Mouse (Mus musculus): ENCODE measurements around the gene Atp13a3. TPM values are rescaled to one million over a fixed set of nuclear protein-coding genes. Genes with fewer than 3 reads are reported as not detected.
"Not testable (repeated sequence)": the region's sequence is repeated elsewhere in the genome, so short reads cannot be mapped to it uniquely, and the experiment has no call there.

Atp13a3 gene
- 22.0 and 23.9 TPM in 2 replicates for polyA plus RNA-seq (2015; fragmentation: Nextera tagmentation; extraction: Ambion mirVana)

DNA sequence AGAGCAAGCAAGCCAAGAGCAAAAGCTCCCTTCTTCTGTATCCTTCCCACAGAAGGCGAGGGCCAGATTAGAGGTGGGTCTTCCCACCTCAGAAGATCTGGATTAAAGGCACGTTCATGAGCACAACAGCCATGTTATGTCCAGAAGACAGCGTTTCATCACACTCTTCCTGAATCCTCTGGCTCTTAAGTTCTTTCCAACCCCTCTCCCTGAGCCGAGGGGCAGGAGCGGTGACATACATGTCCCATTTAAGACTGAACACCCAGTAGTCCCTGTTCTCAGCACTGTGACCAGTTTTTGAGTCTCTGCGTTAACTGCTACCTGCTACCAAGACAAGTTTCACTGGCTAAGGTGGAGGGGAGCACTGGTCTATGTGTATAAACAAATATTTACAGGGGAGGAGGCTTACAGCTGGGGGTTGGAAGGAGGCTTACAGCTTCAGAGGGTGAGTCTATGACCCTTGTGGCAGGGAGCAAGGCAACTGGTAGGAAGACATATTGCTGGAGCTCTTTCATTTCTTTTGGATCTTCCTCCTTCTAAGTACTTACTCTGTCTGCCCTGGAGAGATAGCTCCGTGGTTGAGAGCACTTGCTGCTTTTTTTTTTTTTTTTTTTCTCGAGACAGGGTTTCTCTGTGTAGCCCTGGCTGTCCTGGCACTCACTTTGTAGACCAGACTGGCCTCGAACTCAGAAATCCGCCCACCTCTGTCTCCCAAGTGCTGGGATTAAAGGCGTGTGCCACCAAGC, at the start of gene Atp13a3:
Atp13a3 (minus strand) TSS at position 51 of the 746 bp plus-strand sequence.
- no peak within 1 kb of the TSS for H3K4me2 ChIP-seq (replicated peaks; ENCODE audit: low read depth)
- no peaks in the 10 kb centered on the region for H3K36me3 ChIP-seq (ENCODE audit: control insufficient read depth, insufficient read depth)
- H3K27ac ChIP-seq (ENCODE audit: low read depth, low read length): no peak within 1 kb of the TSS
- no peaks in the 10 kb centered on the region for H3K27me3 ChIP-seq (replicated peaks; ENCODE audit: control insufficient read depth, insufficient read depth, low read length)
- no peak for ATAC-seq
- peaks cover 4% of the 10 kb centered on the region; the same call in 1 of the 2 replicates for H3K4me1 ChIP-seq (replicated peaks; ENCODE audit: control insufficient read depth, insufficient read depth, low read length)
- no peak within 1 kb of the TSS for H3K4me3 ChIP-seq (ENCODE audit: low read depth, low read length)
- 75% methylated on average over 11 of the region's 11 CpGs for WGBS
- no peak for TF ChIP-seq CTCF (IDR thresholded peaks at IDR 0.05; ENCODE audit: low read depth)
- H3K9me3 ChIP-seq (ENCODE audit: control insufficient read depth): no peaks in the 10 kb centered on the region
- no peak within 1 kb of the TSS for H3K9ac ChIP-seq (ENCODE audit: low read depth, low read length)

DNA sequence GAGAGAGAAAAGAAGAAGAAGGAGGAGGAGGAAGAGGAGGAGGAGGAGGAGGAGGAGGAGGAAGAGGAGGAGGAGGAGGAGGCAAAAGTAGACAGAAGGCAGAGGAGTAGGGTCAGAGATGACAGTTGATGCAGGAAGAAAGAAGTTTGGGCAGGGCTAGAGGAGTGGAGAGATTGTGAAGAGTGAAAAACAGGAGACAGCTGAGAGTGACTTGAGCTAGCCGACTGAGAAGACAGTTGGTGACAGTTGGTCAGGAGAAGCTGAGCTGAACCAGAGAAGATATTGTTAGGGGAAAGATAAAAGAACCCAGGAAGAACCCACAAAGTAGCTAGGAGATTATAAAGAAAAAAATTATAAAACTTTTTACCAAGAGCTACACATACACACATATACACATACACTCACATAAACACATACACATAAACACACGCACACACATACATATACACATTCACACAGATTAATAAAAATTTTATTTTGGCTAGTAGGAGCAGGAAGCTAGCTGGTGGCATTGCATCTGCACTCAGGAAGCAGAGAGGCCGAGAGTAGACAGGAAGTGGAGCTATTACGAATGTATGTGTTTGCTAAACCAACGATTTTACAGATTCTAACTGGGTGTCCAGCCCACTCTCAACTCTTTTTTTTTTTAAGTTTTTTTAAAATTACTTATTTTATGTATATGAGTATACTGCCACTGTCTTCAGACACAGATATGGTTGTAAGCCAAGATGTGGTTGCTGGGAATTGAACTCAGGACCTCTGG, 47.6 kb upstream of the Atp13a3 start:
- no peak for TF ChIP-seq CTCF (IDR thresholded peaks at IDR 0.05; ENCODE audit: low read depth)
- Histone ChIP-seq H3K36me3 (ENCODE audit: control insufficient read depth, insufficient read depth) (no peaks in the 10 kb centered on the region), H3K9ac (ENCODE audit: low read depth, low read length) (no peak overlapping the region), H3K27me3 (replicated peaks; ENCODE audit: control insufficient read depth, insufficient read depth, low read length) (no peaks in the 10 kb centered on the region), H3K4me3 (ENCODE audit: low read depth, low read length) (no peak overlapping the region), H3K27ac (ENCODE audit: low read depth, low read length) (no peak overlapping the region), H3K4me1 (replicated peaks; ENCODE audit: control insufficient read depth, insufficient read depth, low read length) (no peaks in the 10 kb centered on the region), H3K4me2 (replicated peaks; ENCODE audit: low read depth) (no peak overlapping the region), H3K9me3 (ENCODE audit: control insufficient read depth) (no peaks in the 10 kb centered on the region)
- WGBS: 46% methylated on average over 5 of the region's 5 CpGs
- no peak for ATAC-seq

DNA sequence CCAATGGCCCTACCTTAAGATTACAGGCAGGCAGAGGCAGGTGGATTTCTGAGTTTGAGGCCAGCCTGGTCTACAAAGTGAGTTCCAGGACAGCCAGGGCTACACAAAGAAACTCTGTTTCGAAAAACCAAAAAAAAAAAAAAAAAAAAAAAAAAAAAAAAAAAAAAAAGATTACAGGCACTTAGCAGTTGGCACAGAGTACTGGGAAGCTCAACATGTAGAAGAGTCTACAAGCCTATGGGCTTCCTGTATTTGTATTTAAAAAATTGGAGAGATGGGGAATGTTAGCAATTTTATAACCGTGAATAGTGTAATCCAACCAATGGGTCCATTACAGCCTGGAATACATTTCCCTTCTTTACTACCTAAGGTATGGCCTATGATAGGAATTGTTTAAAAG, 45.4 kb upstream of the Atp13a3 start:
- 97% methylated on average over 2 of the region's 2 CpGs for WGBS
- H3K4me3 ChIP-seq (ENCODE audit: low read depth, low read length); H3K9ac ChIP-seq (ENCODE audit: low read depth, low read length); ATAC-seq; H3K4me1 ChIP-seq (replicated peaks; ENCODE audit: control insufficient read depth, insufficient read depth, low read length); H3K27ac ChIP-seq (ENCODE audit: low read depth, low read length); H3K9me3 ChIP-seq (ENCODE audit: control insufficient read depth); H3K36me3 ChIP-seq (ENCODE audit: control insufficient read depth, insufficient read depth); H3K4me2 ChIP-seq (replicated peaks; ENCODE audit: low read depth); H3K27me3 ChIP-seq (replicated peaks; ENCODE audit: control insufficient read depth, insufficient read depth, low read length): not testable (repeated sequence)

DNA sequence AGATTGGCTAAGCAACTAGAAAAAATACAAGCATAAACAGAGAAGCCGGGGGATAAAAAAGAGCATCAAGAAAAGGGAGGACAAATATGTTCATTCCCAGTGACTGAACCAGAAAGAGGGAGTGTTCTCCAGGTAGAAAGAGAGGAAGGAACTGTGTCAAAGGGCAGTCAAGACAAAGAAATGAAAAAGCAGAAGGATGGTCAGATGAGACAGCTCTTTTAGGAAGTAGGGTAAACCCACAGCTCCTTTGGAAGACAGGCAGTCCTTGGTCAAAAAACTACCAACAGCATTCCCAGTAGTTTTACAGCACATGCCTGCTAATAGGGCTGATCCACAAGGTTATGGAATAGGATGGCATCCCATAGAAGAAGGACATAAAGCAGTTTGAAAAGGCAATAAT, 43.2 kb upstream of the Atp13a3 start:
- H3K4me1 ChIP-seq (replicated peaks; ENCODE audit: control insufficient read depth, insufficient read depth, low read length): no peaks in the 10 kb centered on the region
- H3K27ac ChIP-seq (ENCODE audit: low read depth, low read length): no peak overlapping the region
- no peaks in the 10 kb centered on the region for H3K27me3 ChIP-seq (replicated peaks; ENCODE audit: control insufficient read depth, insufficient read depth, low read length)
- WGBS: 78% methylated on average over 1 of the region's 1 CpGs
- H3K9ac ChIP-seq (ENCODE audit: low read depth, low read length): no peak overlapping the region
- H3K9me3 ChIP-seq (ENCODE audit: control insufficient read depth): no peaks in the 10 kb centered on the region
- no peak overlapping the region for H3K4me2 ChIP-seq (replicated peaks; ENCODE audit: low read depth)
- H3K36me3 ChIP-seq (ENCODE audit: control insufficient read depth, insufficient read depth): no peaks in the 10 kb centered on the region
- no peak for ATAC-seq
- TF ChIP-seq CTCF (IDR thresholded peaks at IDR 0.05; ENCODE audit: low read depth): no peak
- H3K4me3 ChIP-seq (ENCODE audit: low read depth, low read length): no peak overlapping the region

DNA sequence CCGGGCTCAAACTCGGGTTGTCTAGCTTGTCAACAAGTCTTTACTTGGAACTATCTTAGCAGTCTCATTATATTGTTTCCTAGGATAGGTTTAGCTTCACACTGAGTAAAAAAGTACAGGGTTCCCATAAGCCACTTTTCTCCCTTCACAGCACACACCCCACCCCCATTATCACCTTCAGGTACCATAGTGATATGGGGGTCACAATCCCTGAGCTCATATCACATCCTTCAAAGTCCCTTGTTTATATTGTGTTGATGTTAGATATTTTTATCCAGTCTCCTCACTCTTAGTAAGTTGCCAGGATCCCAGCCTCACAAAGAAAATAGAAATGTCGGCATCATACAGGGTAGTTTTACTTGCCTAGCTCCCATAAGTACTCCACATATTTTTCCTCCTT, 42.4 kb upstream of the Atp13a3 start:
- Histone ChIP-seq H3K4me3 (ENCODE audit: low read depth, low read length) (no peak overlapping the region), H3K27ac (ENCODE audit: low read depth, low read length) (no peak overlapping the region), H3K27me3 (replicated peaks; ENCODE audit: control insufficient read depth, insufficient read depth, low read length) (no peaks in the 10 kb centered on the region), H3K36me3 (ENCODE audit: control insufficient read depth, insufficient read depth) (no peaks in the 10 kb centered on the region), H3K9me3 (ENCODE audit: control insufficient read depth) (no peaks in the 10 kb centered on the region), H3K4me2 (replicated peaks; ENCODE audit: low read depth) (no peak overlapping the region), H3K9ac (ENCODE audit: low read depth, low read length) (no peak overlapping the region), H3K4me1 (replicated peaks; ENCODE audit: control insufficient read depth, insufficient read depth, low read length) (no peaks in the 10 kb centered on the region)
- WGBS: 80% methylated on average over 3 of the region's 3 CpGs
- TF ChIP-seq CTCF (IDR thresholded peaks at IDR 0.05; ENCODE audit: low read depth): no peak
- no peak for ATAC-seq

DNA sequence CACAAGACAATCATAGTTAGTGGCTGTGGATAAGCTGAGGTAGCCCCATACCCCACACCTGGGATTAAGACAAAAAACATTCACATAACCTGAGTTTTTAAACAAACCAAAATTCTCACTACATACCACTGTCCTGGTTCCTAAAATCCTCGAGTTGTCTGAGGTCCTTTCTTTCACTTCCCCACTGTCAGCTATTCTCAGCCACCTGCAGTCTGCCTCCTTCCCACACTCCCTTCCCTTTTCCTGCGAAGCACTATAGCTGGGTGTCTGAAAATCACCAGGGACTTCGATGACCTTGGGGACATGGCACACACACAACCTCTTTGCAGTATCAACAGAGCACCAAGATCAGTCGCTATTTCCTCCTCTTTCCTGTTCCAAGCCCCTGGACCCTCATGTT, 41.9 kb upstream of the Atp13a3 start:
- Histone ChIP-seq H3K36me3 (ENCODE audit: control insufficient read depth, insufficient read depth) (no peaks in the 10 kb centered on the region), H3K4me1 (replicated peaks; ENCODE audit: control insufficient read depth, insufficient read depth, low read length) (no peaks in the 10 kb centered on the region), H3K27me3 (replicated peaks; ENCODE audit: control insufficient read depth, insufficient read depth, low read length) (no peaks in the 10 kb centered on the region), H3K4me2 (replicated peaks; ENCODE audit: low read depth) (no peak overlapping the region), H3K27ac (ENCODE audit: low read depth, low read length) (no peak overlapping the region), H3K9ac (ENCODE audit: low read depth, low read length) (no peak overlapping the region), H3K9me3 (ENCODE audit: control insufficient read depth) (no peaks in the 10 kb centered on the region), H3K4me3 (ENCODE audit: low read depth, low read length) (no peak overlapping the region)
- 71% methylated on average over 4 of the region's 4 CpGs for WGBS
- TF ChIP-seq CTCF (IDR thresholded peaks at IDR 0.05; ENCODE audit: low read depth): no peak
- ATAC-seq: no peak
